Mouse (Mus musculus) hindbrain, embryonic 10.5 days (tissue): ENCODE data around the gene Pianp. TPM values are rescaled to one million over a fixed set of nuclear protein-coding genes. Genes with fewer than 3 reads are reported as not detected.
"Not testable (repeated sequence)": the region's sequence is repeated elsewhere in the genome, so short reads cannot be mapped to it uniquely, and the experiment has no call there.

Experiments used
- DNase-seq: peaks from one replicate; pipeline ENCODE4 v3.0.0-alpha.2; 2017; ENCODE audit warnings: low spot score
- H3K27ac ChIP-seq: fragments of 300-500 bp; sonication (generic); 2 replicates; pipeline ENCODE4 v1.5.1; 2016; ENCODE audit warnings: mild to moderate bottlenecking, moderate library complexity
- H3K27me3 ChIP-seq: fragments of 300-500 bp; sonication (generic); 2 replicates; pipeline ENCODE4 v1.6.1; 2016; ENCODE audit warnings: mild to moderate bottlenecking; ENCODE audit not compliant: poor library complexity, insufficient read depth, severe bottlenecking
- H3K36me3 ChIP-seq: fragments of 300-500 bp; sonication (generic); 2 replicates; pipeline ENCODE4 v1.6.1; 2016; ENCODE audit warnings: mild to moderate bottlenecking, moderate library complexity
- H3K4me1 ChIP-seq: fragments of 300-500 bp; sonication (generic); replicated peaks from 2 replicates; pipeline ENCODE4 v1.6.1; 2016; ENCODE audit warnings: mild to moderate bottlenecking
- H3K4me3 ChIP-seq: fragments of 300-500 bp; sonication (generic); 2 replicates; pipeline ENCODE4 v1.5.1; 2016; ENCODE audit warnings: mild to moderate bottlenecking, moderate library complexity
- H3K9me3 ChIP-seq: fragments of 300-500 bp; sonication (generic); 2 replicates; pipeline ENCODE4 v1.6.1; 2016; ENCODE audit warnings: mild to moderate bottlenecking, moderate library complexity
- WGBS: fragments of 180-500 bp; shearing (Covaris S2); methylation state at CpG from one replicate; pipeline ENCODE4 v1.1.7; 2016; 5-methylcytosine and 5-hydroxymethylcytosine counted together
- polyA plus RNA-seq: library from polyadenylated mRNA; unstranded; fragments of >200 nt; fragmentation: Nextera tagmentation; extraction: Ambion mirVana; gene quantifications from 2 replicates; pipeline ENCODE4 v1.2.1, GENCODE M21; 2016

The Pianp gene
- polyA plus RNA-seq, 1 experiment from 2014 or later, result 2.4 TPM

DNA sequence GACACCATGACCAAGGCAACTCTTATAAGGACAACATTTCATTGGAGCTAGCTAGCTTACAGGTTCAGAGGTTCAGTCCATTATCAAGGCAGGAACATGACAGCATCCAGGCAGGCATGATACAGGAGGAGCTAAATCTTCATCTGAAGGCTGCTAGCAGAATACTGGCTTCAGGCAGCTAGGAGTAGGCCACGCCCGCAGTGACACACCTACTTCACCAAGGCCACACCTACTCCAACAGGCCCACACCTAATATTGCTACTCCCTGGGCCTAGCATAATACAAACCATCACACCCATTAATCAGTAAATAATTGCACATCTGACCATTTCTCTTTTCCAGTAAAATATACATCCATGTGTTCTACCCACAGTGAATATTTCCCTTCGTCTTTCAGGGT, 21.2 kb downstream of the Pianp start:
- Histone ChIP-seq H3K4me1 (no peaks in the 10 kb centered on the region), H3K4me3 (no peak overlapping the region), H3K27me3 (no peaks in the 10 kb centered on the region), H3K9me3 (no peaks in the 10 kb centered on the region), H3K27ac (no peak overlapping the region), H3K36me3 (peaks cover 92% of the 10 kb centered on the region)
- 93% methylated on average over 3 of the region's 3 CpGs for WGBS
- no peak for DNase-seq

- H3K4me3 ChIP-seq, H3K27ac ChIP-seq, H3K27me3 ChIP-seq, H3K9me3 ChIP-seq, H3K4me1 ChIP-seq: not testable (repeated sequence)
- peak; percentile 73 for DNase-seq
- 40% methylated on average over 8 of the region's 9 CpGs for WGBS
- H3K36me3 ChIP-seq, result peaks cover 95% of the 10 kb centered on the region
Observed at GRCm38 (mm10) chr6:125030532-125030931, 34.0 kb downstream of the Pianp start.

DNA sequence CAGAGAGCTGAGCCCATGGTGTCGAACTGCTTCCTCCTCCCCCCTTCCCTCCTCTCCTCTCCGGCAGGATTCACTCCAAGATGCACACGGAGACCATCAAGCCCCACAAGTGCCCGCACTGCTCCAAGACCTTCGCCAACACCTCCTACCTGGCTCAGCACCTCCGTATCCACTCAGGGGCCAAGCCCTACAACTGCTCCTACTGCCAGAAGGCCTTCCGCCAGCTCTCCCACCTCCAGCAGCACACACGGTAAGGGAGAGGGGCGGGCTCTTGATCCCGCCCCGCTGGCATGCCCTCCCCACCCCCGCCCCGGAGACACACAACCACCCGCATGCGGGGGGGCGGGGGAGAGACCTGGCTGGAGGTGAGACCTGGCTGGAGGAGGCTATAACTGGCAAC, 35.1 kb downstream of the Pianp start:
- no peak for DNase-seq
- H3K27me3 ChIP-seq, result no peaks in the 10 kb centered on the region
- H3K4me1 ChIP-seq, result no peaks in the 10 kb centered on the region
- no peak overlapping the region for H3K4me3 ChIP-seq
- 91% methylated on average over 16 of the region's 16 CpGs for WGBS
- peaks cover 95% of the 10 kb centered on the region for H3K36me3 ChIP-seq
- H3K9me3 ChIP-seq, result no peaks in the 10 kb centered on the region
- no peak overlapping the region for H3K27ac ChIP-seq

DNA sequence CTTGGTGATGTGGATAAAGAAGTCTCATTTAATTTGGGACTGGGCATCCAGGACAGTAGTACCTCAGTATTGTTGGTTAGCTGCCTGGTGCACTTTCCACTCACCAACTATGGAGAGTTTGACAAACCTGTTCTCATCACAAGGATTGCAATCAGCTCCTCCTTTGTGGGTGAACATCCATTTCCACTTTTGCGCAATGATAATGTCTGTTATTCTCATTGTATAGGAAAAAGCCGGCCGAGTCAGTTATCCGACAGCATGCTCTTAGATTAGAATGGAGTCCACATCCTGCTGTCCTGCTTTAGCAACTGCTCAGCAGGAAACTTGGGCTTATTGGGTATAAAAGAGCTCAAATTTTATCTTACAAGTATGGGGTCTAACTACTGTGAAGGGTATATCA, 42.2 kb downstream of the Pianp start:
- 91% methylated on average over 4 of the region's 4 CpGs for WGBS
- Histone ChIP-seq H3K9me3 (no peaks in the 10 kb centered on the region), H3K4me1 (peaks cover 17% of the 10 kb centered on the region), H3K36me3 (peaks cover 53% of the 10 kb centered on the region), H3K27ac (peak overlapping the region; percentile 91), H3K4me3 (peak overlapping the region; percentile 78), H3K27me3 (no peaks in the 10 kb centered on the region)
- no peak for DNase-seq

DNA sequence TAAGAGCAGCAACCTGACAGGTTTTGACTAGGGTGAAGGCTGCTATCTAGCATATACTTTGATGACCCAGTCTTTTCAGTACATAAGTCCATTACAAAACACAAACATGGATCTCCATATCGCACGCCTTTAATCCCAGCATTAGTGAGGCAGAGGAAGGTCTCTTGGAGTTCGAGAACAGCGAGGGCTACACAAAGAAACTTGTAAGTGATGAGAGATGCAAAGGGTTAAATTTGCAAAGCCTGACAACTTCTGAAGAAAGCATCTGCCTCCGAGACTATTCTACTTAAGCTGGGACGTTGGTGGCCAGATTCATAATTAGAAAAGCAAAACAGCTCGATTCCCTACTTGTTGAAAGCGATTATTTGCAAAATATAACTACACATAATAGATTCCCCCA, 42.6 kb downstream of the Pianp start:
- no peaks in the 10 kb centered on the region for H3K9me3 ChIP-seq
- no peaks in the 10 kb centered on the region for H3K27me3 ChIP-seq
- no peak for DNase-seq
- WGBS, result 6% methylated on average over 8 of the region's 8 CpGs
- H3K36me3 ChIP-seq, result peaks cover 53% of the 10 kb centered on the region
- H3K4me1 ChIP-seq, result peaks cover 17% of the 10 kb centered on the region
- H3K4me3 ChIP-seq, result peak overlapping the region; percentile 78
- H3K27ac ChIP-seq, result peak overlapping the region; percentile 91

DNA sequence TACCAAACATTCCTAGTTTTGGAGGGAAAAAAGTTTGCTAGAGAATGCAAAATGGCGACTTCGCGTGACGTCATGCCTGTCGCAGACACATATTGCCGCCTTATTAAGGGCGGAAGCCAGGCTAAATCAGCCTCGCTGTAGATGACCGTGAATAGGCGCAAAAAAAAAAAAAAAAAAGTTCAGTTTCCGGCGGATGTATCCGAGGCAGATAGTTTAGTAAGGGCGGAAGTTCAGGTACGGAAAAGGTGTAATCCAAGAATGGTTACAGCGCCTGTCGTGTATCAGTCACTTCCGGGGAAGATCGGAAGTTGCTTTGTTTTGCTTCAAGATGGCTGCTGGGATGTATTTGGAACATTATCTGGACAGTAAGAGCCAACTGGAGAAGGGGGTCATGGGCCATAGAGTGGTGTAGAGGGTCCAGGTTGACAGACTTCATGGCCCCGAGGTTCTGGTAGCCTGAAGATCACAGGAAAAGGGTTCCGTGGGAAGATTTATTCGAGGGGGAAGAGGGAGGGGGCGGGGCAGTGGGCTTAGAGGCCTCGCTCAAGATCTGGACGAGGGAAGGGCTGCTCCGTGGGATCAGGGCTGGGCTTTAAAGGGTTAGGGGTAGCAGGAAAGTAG, 43.1 kb downstream of the Pianp start, which contains the start of gene Ing4:
Gene Ing4 (plus strand): TSS at position 228 of the 621 bp plus-strand sequence.
- under 1% methylated on average over 26 of the region's 26 CpGs for WGBS
- peaks cover 53% of the 10 kb centered on the region for H3K36me3 ChIP-seq
- H3K27ac ChIP-seq, result peak within 1 kb of the TSS; percentile 91
- H3K4me1 ChIP-seq, result peaks cover 17% of the 10 kb centered on the region
- peak within 1 kb of the TSS; percentile 78 for H3K4me3 ChIP-seq
- H3K9me3 ChIP-seq, result no peaks in the 10 kb centered on the region
- DNase-seq, result peak; percentile 90
- no peaks in the 10 kb centered on the region for H3K27me3 ChIP-seq

- 25% methylated on average over 7 of the region's 7 CpGs for WGBS
- H3K36me3 ChIP-seq, result peaks cover 53% of the 10 kb centered on the region
Observed at GRCm38 (mm10) chr6:125040221-125040620, 43.7 kb downstream of the Pianp start.

DNA sequence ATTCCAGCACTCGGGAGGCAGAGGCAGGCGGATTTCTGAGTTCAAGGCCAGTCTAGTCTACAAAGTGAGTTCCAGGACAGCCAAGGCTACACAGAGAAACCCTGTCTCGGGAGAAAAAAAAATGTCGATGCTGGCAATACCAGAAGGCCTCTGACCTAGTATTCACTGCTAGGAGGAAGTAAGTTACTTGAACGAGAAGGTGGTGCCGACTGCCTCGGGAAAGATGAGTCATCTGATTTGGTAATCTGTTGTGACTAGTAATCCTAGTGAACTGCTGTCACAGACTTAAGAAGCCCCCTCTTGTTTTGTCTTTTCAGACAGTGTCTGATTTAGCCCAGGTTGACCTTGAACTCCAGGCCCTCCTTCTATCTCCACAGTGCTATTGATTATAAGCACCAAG, 44.6 kb downstream of the Pianp start:
- WGBS, result 93% methylated on average over 7 of the region's 7 CpGs
- Histone ChIP-seq H3K4me1 (peaks cover 17% of the 10 kb centered on the region), H3K9me3 (no peaks in the 10 kb centered on the region), H3K4me3 (no peak overlapping the region; the same call in 1 of the 2 replicates), H3K36me3 (peaks cover 51% of the 10 kb centered on the region), H3K27ac (no peak overlapping the region), H3K27me3 (no peaks in the 10 kb centered on the region)
- no peak for DNase-seq

More at GRCm38 (mm10) chr6:125040221-125040620, 43.7 kb downstream of the Pianp start:
- Histone ChIP-seq H3K4me1 (peaks cover 17% of the 10 kb centered on the region), H3K4me3 (peak overlapping the region; percentile 78), H3K9me3 (no peaks in the 10 kb centered on the region), H3K27ac (peak overlapping the region; percentile 91), H3K27me3 (no peaks in the 10 kb centered on the region)
- DNase-seq, result no peak

- Histone ChIP-seq H3K36me3 (peaks cover 51% of the 10 kb centered on the region), H3K9me3 (no peaks in the 10 kb centered on the region), H3K4me3 (no peak overlapping the region), H3K27ac (no peak overlapping the region), H3K4me1 (peaks cover 17% of the 10 kb centered on the region), H3K27me3 (no peaks in the 10 kb centered on the region)
- no peak for DNase-seq
- 95% methylated on average over 7 of the region's 7 CpGs for WGBS
Observed at GRCm38 (mm10) chr6:125042081-125042480, 45.6 kb downstream of the Pianp start.

DNA sequence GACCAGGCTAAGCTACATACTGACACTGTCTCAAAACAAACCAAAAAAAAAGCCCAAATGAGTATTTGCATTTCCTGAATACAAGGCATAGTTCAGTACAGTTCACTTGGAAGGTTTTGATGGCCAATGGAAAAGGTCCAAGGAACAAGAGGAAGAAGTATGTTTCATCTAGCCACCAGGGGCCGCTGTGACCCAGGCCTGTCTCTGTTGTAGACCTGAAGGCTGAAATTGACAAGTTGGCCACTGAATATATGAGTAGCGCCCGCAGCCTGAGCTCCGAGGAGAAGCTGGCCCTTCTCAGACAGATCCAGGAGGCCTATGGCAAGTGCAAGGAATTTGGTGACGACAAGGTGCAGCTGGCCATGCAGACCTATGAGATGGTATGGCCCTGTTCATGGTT, 50.2 kb downstream of the Pianp start:
- Histone ChIP-seq H3K36me3 (peaks cover 83% of the 10 kb centered on the region), H3K4me1 (no peaks in the 10 kb centered on the region), H3K4me3 (no peak overlapping the region), H3K27ac (no peak overlapping the region), H3K9me3 (no peaks in the 10 kb centered on the region), H3K27me3 (no peaks in the 10 kb centered on the region)
- 43% methylated on average over 5 of the region's 5 CpGs for WGBS
- peak; percentile 76 for DNase-seq

DNA sequence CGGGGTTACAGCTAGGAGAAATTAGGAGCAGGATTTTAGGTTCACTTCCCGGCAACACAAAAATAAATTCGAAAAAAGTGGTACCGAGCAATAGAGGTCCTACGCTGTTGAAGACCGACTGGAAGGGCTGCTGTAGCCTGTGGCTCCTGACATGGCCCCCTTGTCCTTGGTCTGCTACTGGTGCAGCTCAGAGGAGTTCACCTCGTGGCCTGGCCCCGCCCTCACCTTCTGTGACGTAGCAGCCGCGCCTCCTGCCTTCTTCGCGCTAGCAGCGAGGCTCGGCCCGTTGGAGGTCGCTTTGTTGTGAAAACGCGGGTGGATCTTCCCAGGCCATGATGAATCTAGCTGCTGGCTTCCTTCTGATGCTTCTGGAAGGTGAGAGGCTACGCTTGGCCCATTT, 53.2 kb downstream of the Pianp start, which contains the start of gene Acrbp:
Gene Acrbp (plus strand): TSS at position 12 of the 400 bp plus-strand sequence.
- 38% methylated on average over 20 of the region's 20 CpGs for WGBS
- peaks cover 97% of the 10 kb centered on the region for H3K36me3 ChIP-seq
- no peaks in the 10 kb centered on the region for H3K27me3 ChIP-seq
- no peaks in the 10 kb centered on the region for H3K9me3 ChIP-seq
- no peak within 1 kb of the TSS for H3K27ac ChIP-seq
- no peak within 1 kb of the TSS for H3K4me3 ChIP-seq
- DNase-seq, result no peak
- H3K4me1 ChIP-seq, result no peaks in the 10 kb centered on the region

GRCm38 (mm10) chr6:125051237-125051636, 54.7 kb downstream of the Pianp start:
- no peak overlapping the region for H3K4me3 ChIP-seq
- peaks cover 90% of the 10 kb centered on the region for H3K36me3 ChIP-seq
- peak; percentile 18 for DNase-seq
- whole genome bisulfite sequencing, result 65% methylated on average over 5 of the region's 5 CpGs
- no peaks in the 10 kb centered on the region for H3K27me3 ChIP-seq
- no peaks in the 10 kb centered on the region for H3K9me3 ChIP-seq
- no peak overlapping the region for H3K27ac ChIP-seq
- H3K4me1 ChIP-seq, result no peaks in the 10 kb centered on the region
